Mouse (Mus musculus) C2C12 (cell line): Measurements from ENCODE around the gene Loxl3.

Source experiments
- CEBPB ChIP-seq: IDR thresholded peaks from one replicate; pipeline ENCODE4 v1.6.1; 2011; ENCODE audit warnings: low read depth, mild to moderate bottlenecking, control low read depth, moderate library complexity
- CTCF ChIP-seq: IDR thresholded peaks from one replicate; pipeline ENCODE4 v1.5.1; 2011; ENCODE audit not compliant: control insufficient read depth, insufficient read depth, insufficient read length
- FOSL1 ChIP-seq: IDR thresholded peaks from one replicate; pipeline ENCODE4 v1.8.0; 2011; ENCODE audit warnings: mild to moderate bottlenecking, low read length; ENCODE audit not compliant: poor library complexity, insufficient read depth, severe bottlenecking
- MAX ChIP-seq: IDR thresholded peaks from one replicate; pipeline ENCODE4 v1.6.1; 2011; ENCODE audit warnings: mild to moderate bottlenecking, control low read depth
- USF1 ChIP-seq: IDR thresholded peaks from one replicate; pipeline ENCODE4 v1.6.1; 2011; ENCODE audit warnings: low read depth, mild to moderate bottlenecking, control low read depth, moderate library complexity

DNA sequence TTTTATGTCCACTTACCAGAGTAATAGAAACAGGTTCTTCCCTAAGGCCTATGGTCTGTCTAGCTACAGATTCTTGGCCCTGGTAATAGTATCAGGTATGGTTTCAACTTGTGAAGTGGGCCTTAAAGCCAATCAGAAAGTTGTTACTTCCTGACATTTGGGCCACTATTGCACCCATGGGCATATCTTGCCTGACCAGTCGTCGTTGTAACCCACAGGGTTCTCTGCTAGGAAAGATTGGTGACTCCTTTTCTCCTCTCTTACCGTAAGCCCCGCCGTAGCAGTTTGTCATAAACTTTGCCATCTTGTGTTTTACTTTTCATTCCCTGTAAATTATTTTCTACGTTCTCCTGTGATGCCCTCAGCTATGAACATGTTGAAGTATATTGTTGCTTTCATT lies 13.9 kb upstream of the Loxl3 start:
- TF ChIP-seq CTCF (no peak), FOSL1 (no peak), USF1 (no peak), CEBPB (no peak), MAX (no peak)
